12 mouse cellular contexts compared by ENCODE assay signal in genomic region chr15:99129441-99129840, GRCm38 (mm10). TPM values are rescaled to one million over a fixed set of nuclear protein-coding genes. Genes with fewer than 3 reads are reported as not detected.
DNase-seq lines count a peak whose midpoint lies in the region; ATAC-seq and TF ChIP-seq lines count a peak whose summit lies in the region.
"Had no signal": no experiment of that assay in that cellular context is flagged by ENCODE, and none has a peak within 500 bp of the region (broad histone marks: within the 10 kb centered on the region; RNA-seq: fewer than 3 reads in every experiment).

No protein-coding gene starts in this region.

- no peak overlapping the region for H3K4me2 ChIP-seq in hindbrain, embryonic 13.5 days
- no peak overlapping the region for H3K4me2 ChIP-seq in hindbrain, embryonic 14.5 days (replicated peaks)
- no peak overlapping the region for H3K4me2 ChIP-seq in embryonic facial prominence, embryonic 14.5 days (ENCODE audit: low read depth, low read length)
- no peak overlapping the region for H3K4me2 ChIP-seq in intestine, postnatal 0 days (replicated peaks; ENCODE audit: low read depth)

- TF ChIP-seq POLR2A in olfactory bulb, adult 2 months (IDR thresholded peaks at IDR 0.05; ENCODE audit: insufficient read depth, low read depth, low read length): no peak

- WGBS in hindbrain, embryonic 13.5 days: 59% methylated on average over 11 of the region's 11 CpGs
- WGBS in hindbrain, embryonic 14.5 days: 62% methylated on average over 11 of the region's 11 CpGs
- WGBS in embryonic facial prominence, embryonic 14.5 days: 52% methylated on average over 11 of the region's 11 CpGs
- 36% methylated on average over 11 of the region's 11 CpGs for WGBS in olfactory bulb, adult 2 months
- 65% methylated on average over 11 of the region's 11 CpGs for WGBS in intestine, postnatal 0 days

- DNase-seq in embryo, embryonic 11 days: peak; percentile 15
- no peak for DNase-seq in embryo, embryonic 10.5 days (ENCODE audit: low spot score)
- DNase-seq in hindbrain, embryonic 14.5 days (ENCODE audit: low spot score): no peak
- peak; percentile 65 for DNase-seq in embryonic facial prominence, embryonic 14.5 days (ENCODE audit: low spot score)
- DNase-seq in frontal cortex, postnatal 10 days (ENCODE audit: low spot score in 2 of 2): no peak
- DNase-seq: lung, postnatal 4 days; spleen, adult 18-20 months had no signal

- H3K27ac ChIP-seq in hindbrain, embryonic 13.5 days: no peak overlapping the region
- no peak overlapping the region for H3K27ac ChIP-seq in hindbrain, embryonic 14.5 days
- H3K27ac ChIP-seq in embryonic facial prominence, embryonic 14.5 days (replicated peaks; ENCODE audit: low read depth, low read length): 0 out of 2 replicates have a peak overlapping the region, but pooled peaks have one; percentile 22
- 0 out of 2 replicates have a peak overlapping the region, but pooled peaks have one; percentile 28 for H3K27ac ChIP-seq in olfactory bulb, adult 2 months (ENCODE audit: insufficient read depth, low read depth, low read length)
- no peak overlapping the region for H3K27ac ChIP-seq in intestine, postnatal 0 days (ENCODE audit: low read depth, low read length)

- TF ChIP-seq CTCF in olfactory bulb, adult 2 months (IDR thresholded peaks at IDR 0.05; ENCODE audit: insufficient read depth, low read depth, low read length): no peak
- no peak for TF ChIP-seq CTCF in intestine, postnatal 0 days (IDR thresholded peaks at IDR 0.05; ENCODE audit: low read depth)

- H3K4me1 ChIP-seq in hindbrain, embryonic 13.5 days (replicated peaks): peaks cover 51% of the 10 kb centered on the region
- peaks cover 18% of the 10 kb centered on the region for H3K4me1 ChIP-seq in hindbrain, embryonic 14.5 days (replicated peaks; ENCODE audit: control insufficient read depth, insufficient read depth, low read length)
- peaks cover 22% of the 10 kb centered on the region for H3K4me1 ChIP-seq in embryonic facial prominence, embryonic 14.5 days (ENCODE audit: control insufficient read depth, insufficient read depth, low read length)
- peaks cover 24% of the 10 kb centered on the region for H3K4me1 ChIP-seq in olfactory bulb, adult 2 months (ENCODE audit: control insufficient read depth, insufficient read depth, low read length)
- no peaks in the 10 kb centered on the region for H3K4me1 ChIP-seq in intestine, postnatal 0 days (replicated peaks; ENCODE audit: control insufficient read depth, insufficient read depth, low read length)

- peak overlapping the region; percentile 46; the same call in 1 of the 2 replicates for H3K9ac ChIP-seq in hindbrain, embryonic 13.5 days
- H3K9ac ChIP-seq in hindbrain, embryonic 14.5 days: no peak overlapping the region
- 0 out of 2 replicates have a peak overlapping the region, but pooled peaks have one; percentile 5 for H3K9ac ChIP-seq in embryonic facial prominence, embryonic 14.5 days (ENCODE audit: low read depth, low read length)
- H3K9ac ChIP-seq in intestine, postnatal 0 days (ENCODE audit: low read depth, low read length): no peak overlapping the region

- H3K9me3 ChIP-seq in hindbrain, embryonic 13.5 days: no peaks in the 10 kb centered on the region
- no peaks in the 10 kb centered on the region for H3K9me3 ChIP-seq in hindbrain, embryonic 14.5 days (ENCODE audit: control insufficient read depth, low read length)
- no peaks in the 10 kb centered on the region for H3K9me3 ChIP-seq in embryonic facial prominence, embryonic 14.5 days (ENCODE audit: control insufficient read depth, low read length)
- H3K9me3 ChIP-seq in intestine, postnatal 0 days (ENCODE audit: control insufficient read depth): no peaks in the 10 kb centered on the region

- no peak for ATAC-seq in hindbrain, embryonic 13.5 days (ENCODE audit: low FRiP score)
- ATAC-seq in hindbrain, embryonic 14.5 days (ENCODE audit: low FRiP score): no peak
- ATAC-seq in embryonic facial prominence, embryonic 14.5 days (ENCODE audit: low read depth): no peak
- no peak for ATAC-seq in intestine, postnatal 0 days

- H3K27me3 ChIP-seq in hindbrain, embryonic 13.5 days: no peaks in the 10 kb centered on the region; the same call in 1 of the 2 replicates
- H3K27me3 ChIP-seq in hindbrain, embryonic 14.5 days (ENCODE audit: control insufficient read depth, insufficient read depth, low read length): no peaks in the 10 kb centered on the region
- no peaks in the 10 kb centered on the region for H3K27me3 ChIP-seq in embryonic facial prominence, embryonic 14.5 days (replicated peaks; ENCODE audit: control insufficient read depth, insufficient read depth, low read length)
- H3K27me3 ChIP-seq in intestine, postnatal 0 days (replicated peaks; ENCODE audit: control insufficient read depth, insufficient read depth, low read length): no peaks in the 10 kb centered on the region

- H3K36me3 ChIP-seq in hindbrain, embryonic 13.5 days: no peaks in the 10 kb centered on the region
- no peaks in the 10 kb centered on the region for H3K36me3 ChIP-seq in hindbrain, embryonic 14.5 days (replicated peaks; ENCODE audit: control insufficient read depth, insufficient read depth)
- H3K36me3 ChIP-seq in embryonic facial prominence, embryonic 14.5 days (ENCODE audit: control insufficient read depth, insufficient read depth, low read length): 0 out of 2 replicates have a peak, but pooled peaks cover 3% of the 10 kb centered on the region
- H3K36me3 ChIP-seq in intestine, postnatal 0 days (ENCODE audit: control insufficient read depth, insufficient read depth): 0 out of 2 replicates have a peak, but pooled peaks cover 4% of the 10 kb centered on the region

- H3K4me3 ChIP-seq in hindbrain, embryonic 13.5 days: no peak overlapping the region
- H3K4me3 ChIP-seq in hindbrain, embryonic 14.5 days (replicated peaks; ENCODE audit: low read length): no peak overlapping the region
- H3K4me3 ChIP-seq in embryonic facial prominence, embryonic 14.5 days (ENCODE audit: low read depth, low read length): no peak overlapping the region
- H3K4me3 ChIP-seq in olfactory bulb, adult 2 months (ENCODE audit: insufficient read depth, low read depth, low read length): no peak overlapping the region
- no peak overlapping the region for H3K4me3 ChIP-seq in intestine, postnatal 0 days (ENCODE audit: low read depth, low read length)

RNA-seq across cellular contexts. Expression of gene Spats2, which starts 3.7 kb away (rescaled TPM):
- 42.1 and 45.0 TPM in 2 replicates for polyA plus RNA-seq in hindbrain, embryonic 13.5 days (2015; fragmentation: Nextera tagmentation; extraction: Ambion mirVana)
- 33.7 and 33.8 TPM in 2 replicates for polyA plus RNA-seq in hindbrain, embryonic 14.5 days (2014; fragmentation: Nextera tagmentation; extraction: Ambion mirVana)
- 35.5 and 38.9 TPM in 2 replicates for polyA plus RNA-seq in embryonic facial prominence, embryonic 14.5 days (2014; fragmentation: Nextera tagmentation; extraction: Ambion mirVana)
- not detected in 2 replicates for polyA plus RNA-seq in olfactory bulb, adult 2 months (2012; ENCODE audit: insufficient read depth, insufficient read length, low replicate concordance, missing spikeins)
- polyA plus RNA-seq in intestine, postnatal 0 days (2015; fragmentation: Nextera tagmentation; extraction: Ambion mirVana): 14.3 and 16.0 TPM in 2 replicates

RNA-seq across cellular contexts. Expression of gene Dnajc22, which starts 36.5 kb away (rescaled TPM):
- 1.3 and 1.6 TPM in 2 replicates for polyA plus RNA-seq in hindbrain, embryonic 13.5 days (2015; fragmentation: Nextera tagmentation; extraction: Ambion mirVana)
- 0.52 and 1.0 TPM in 2 replicates for polyA plus RNA-seq in hindbrain, embryonic 14.5 days (2014; fragmentation: Nextera tagmentation; extraction: Ambion mirVana)
- polyA plus RNA-seq in embryonic facial prominence, embryonic 14.5 days (2014; fragmentation: Nextera tagmentation; extraction: Ambion mirVana): 0.38 TPM in 1 of 2 replicates, not detected in the other
- polyA plus RNA-seq in olfactory bulb, adult 2 months (2012; ENCODE audit: insufficient read depth, insufficient read length, low replicate concordance, missing spikeins): not detected in 2 replicates
- polyA plus RNA-seq in intestine, postnatal 0 days (2015; fragmentation: Nextera tagmentation; extraction: Ambion mirVana): 52.9 and 55.7 TPM in 2 replicates

RNA-seq across cellular contexts. Expression of gene C1ql4, which starts 41.8 kb away (rescaled TPM):
- polyA plus RNA-seq in hindbrain, embryonic 13.5 days (2015; fragmentation: Nextera tagmentation; extraction: Ambion mirVana): 5.6 and 11.8 TPM in 2 replicates
- 4.7 and 6.6 TPM in 2 replicates for polyA plus RNA-seq in hindbrain, embryonic 14.5 days (2014; fragmentation: Nextera tagmentation; extraction: Ambion mirVana)
- 0.11 and 0.13 TPM in 2 replicates for polyA plus RNA-seq in embryonic facial prominence, embryonic 14.5 days (2014; fragmentation: Nextera tagmentation; extraction: Ambion mirVana)
- polyA plus RNA-seq in olfactory bulb, adult 2 months (2012; ENCODE audit: insufficient read depth, insufficient read length, low replicate concordance, missing spikeins): not detected in 2 replicates
- 0.10 and 0.17 TPM in 2 replicates for polyA plus RNA-seq in intestine, postnatal 0 days (2015; fragmentation: Nextera tagmentation; extraction: Ambion mirVana)
- polyA plus RNA-seq: cortical plate, adult 2 months; limb, embryonic 11.5 days had no signal

RNA-seq across cellular contexts. Expression of gene Troap, which starts 55.1 kb away (rescaled TPM):
- 8.4 and 10.0 TPM in 2 replicates for polyA plus RNA-seq in hindbrain, embryonic 13.5 days (2015; fragmentation: Nextera tagmentation; extraction: Ambion mirVana)
- polyA plus RNA-seq in hindbrain, embryonic 14.5 days (2014; fragmentation: Nextera tagmentation; extraction: Ambion mirVana): 3.7 and 4.0 TPM in 2 replicates
- 15.3 and 24.4 TPM in 2 replicates for polyA plus RNA-seq in embryonic facial prominence, embryonic 14.5 days (2014; fragmentation: Nextera tagmentation; extraction: Ambion mirVana)
- polyA plus RNA-seq in olfactory bulb, adult 2 months (2012; ENCODE audit: insufficient read depth, insufficient read length, low replicate concordance, missing spikeins): not detected in 2 replicates
- 4.8 TPM in 2 replicates for polyA plus RNA-seq in intestine, postnatal 0 days (2015; fragmentation: Nextera tagmentation; extraction: Ambion mirVana)

Comparison
In these comparisons a context has a peak if more than half of its experiments do, and no peak if none do; other contexts are left out.
1. DNase-seq: peak in embryo, embryonic 11 days (single experiment) and embryonic facial prominence, embryonic 14.5 days (single experiment); none in embryo, embryonic 10.5 days (single experiment), hindbrain, embryonic 14.5 days (single experiment) and frontal cortex, postnatal 10 days (0 of 2).
2. H3K9ac ChIP-seq: peak in hindbrain, embryonic 13.5 days (single experiment) and embryonic facial prominence, embryonic 14.5 days (single experiment); none in hindbrain, embryonic 14.5 days (single experiment) and intestine, postnatal 0 days (single experiment).
3. H3K27ac ChIP-seq: peak in embryonic facial prominence, embryonic 14.5 days (single experiment) and olfactory bulb, adult 2 months (single experiment); none in hindbrain, embryonic 13.5 days (single experiment), hindbrain, embryonic 14.5 days (single experiment) and intestine, postnatal 0 days (single experiment).
4. RNA of gene Spats2, which starts 3.7 kb away (polyA plus RNA-seq): 42.1 to 45.0 TPM in hindbrain, embryonic 13.5 days, 35.5 to 38.9 TPM in embryonic facial prominence, embryonic 14.5 days, 33.7 to 33.8 TPM in hindbrain, embryonic 14.5 days and 14.3 to 16.0 TPM in intestine, postnatal 0 days; not detected in olfactory bulb, adult 2 months; every median in the first group is over 10 times any median in the second.
5. RNA of gene Dnajc22, which starts 36.5 kb away (polyA plus RNA-seq): 52.9 to 55.7 TPM in intestine, postnatal 0 days; 1.3 to 1.6 TPM in hindbrain, embryonic 13.5 days, 0.52 to 1.0 TPM in hindbrain, embryonic 14.5 days, 0.38 TPM in embryonic facial prominence, embryonic 14.5 days and not detected in olfactory bulb, adult 2 months; every median in the first group is over 10 times any median in the second.